Mouse (Mus musculus): ENCODE measurements around the gene Eme2. TPM values are rescaled to one million over a fixed set of nuclear protein-coding genes. Genes with fewer than 3 reads are reported as not detected.

Eme2 gene
- polyA plus RNA-seq, 1 experiment from 2014 or later = 38.4 TPM

- H3K4me1 ChIP-seq (replicated peaks) = peaks cover 46% of the 10 kb centered on the region
- peak overlapping the region; percentile 90 for H3K4me2 ChIP-seq (replicated peaks)
- no peak for ATAC-seq
- peak overlapping the region; percentile 95 for H3K9ac ChIP-seq (replicated peaks)
- WGBS = 10% methylated on average over 23 of the region's 23 CpGs
- H3K4me3 ChIP-seq (replicated peaks) = peak overlapping the region; percentile 89
- no peaks in the 10 kb centered on the region for H3K9me3 ChIP-seq
- H3K27ac ChIP-seq = peak overlapping the region; percentile 87
- no peaks in the 10 kb centered on the region for H3K27me3 ChIP-seq
- H3K36me3 ChIP-seq = peaks cover 69% of the 10 kb centered on the region
Measured at GRCm38 (mm10) chr17:24895571-24896240, 819 bp upstream of the Eme2 start.

GRCm38 (mm10) chr17:24894061-24894994 lies 559 bp downstream of the Eme2 start:
- peaks cover 46% of the 10 kb centered on the region for H3K4me1 ChIP-seq (replicated peaks)
- peak overlapping the region; percentile 95 for H3K9ac ChIP-seq (replicated peaks)
- H3K36me3 ChIP-seq = peaks cover 67% of the 10 kb centered on the region
- no peak; the same call in 1 of the 2 replicates for ATAC-seq
- H3K27ac ChIP-seq = peak overlapping the region; percentile 87
- H3K9me3 ChIP-seq = no peaks in the 10 kb centered on the region
- 10% methylated on average over 31 of the region's 31 CpGs for WGBS
- H3K27me3 ChIP-seq = no peaks in the 10 kb centered on the region
- peak overlapping the region; percentile 89 for H3K4me3 ChIP-seq (replicated peaks)
- peak overlapping the region; percentile 90 for H3K4me2 ChIP-seq (replicated peaks)

- H3K4me2 ChIP-seq (replicated peaks) = no peak overlapping the region
- ATAC-seq = no peak
- no peaks in the 10 kb centered on the region for H3K9me3 ChIP-seq
- H3K27ac ChIP-seq = no peak overlapping the region
- H3K4me3 ChIP-seq (replicated peaks) = no peak overlapping the region
- H3K27me3 ChIP-seq = no peaks in the 10 kb centered on the region
- no peak overlapping the region for H3K9ac ChIP-seq (replicated peaks)
- peaks cover 65% of the 10 kb centered on the region for H3K36me3 ChIP-seq
- WGBS = 96% methylated on average over 2 of the region's 2 CpGs
- peaks cover 51% of the 10 kb centered on the region for H3K4me1 ChIP-seq (replicated peaks)
Measured at GRCm38 (mm10) chr17:24893276-24893675, 1.6 kb downstream of the Eme2 start.

- no peak overlapping the region for H3K27ac ChIP-seq
- peaks cover 51% of the 10 kb centered on the region for H3K4me1 ChIP-seq (replicated peaks)
- H3K27me3 ChIP-seq = no peaks in the 10 kb centered on the region
- no peaks in the 10 kb centered on the region for H3K9me3 ChIP-seq
- H3K4me2 ChIP-seq (replicated peaks) = no peak overlapping the region
- no peak overlapping the region for H3K4me3 ChIP-seq (replicated peaks)
- ATAC-seq = no peak
- no peak overlapping the region for H3K9ac ChIP-seq (replicated peaks)
- peaks cover 60% of the 10 kb centered on the region for H3K36me3 ChIP-seq
- WGBS = 87% methylated on average over 12 of the region's 12 CpGs
Measured at GRCm38 (mm10) chr17:24892785-24893184, 2.1 kb downstream of the Eme2 start.

GRCm38 (mm10) chr17:24891321-24891720 lies 3.6 kb downstream of the Eme2 start:
- no peak for ATAC-seq
- no peak overlapping the region for H3K27ac ChIP-seq
- H3K4me2 ChIP-seq (replicated peaks) = no peak overlapping the region
- H3K36me3 ChIP-seq = peaks cover 52% of the 10 kb centered on the region
- no peak overlapping the region for H3K9ac ChIP-seq (replicated peaks)
- WGBS = 89% methylated on average over 13 of the region's 13 CpGs
- H3K4me3 ChIP-seq (replicated peaks) = no peak overlapping the region
- no peaks in the 10 kb centered on the region for H3K27me3 ChIP-seq
- H3K4me1 ChIP-seq (replicated peaks) = peaks cover 46% of the 10 kb centered on the region
- no peaks in the 10 kb centered on the region for H3K9me3 ChIP-seq

GRCm38 (mm10) chr17:24890151-24891092 lies 4.5 kb downstream of the Eme2 start:
- ATAC-seq = no peak
- H3K4me3 ChIP-seq (replicated peaks) = no peak overlapping the region
- H3K9me3 ChIP-seq = no peaks in the 10 kb centered on the region
- H3K9ac ChIP-seq (replicated peaks) = no peak overlapping the region
- H3K4me1 ChIP-seq (replicated peaks) = peaks cover 41% of the 10 kb centered on the region
- no peak overlapping the region for H3K27ac ChIP-seq
- H3K27me3 ChIP-seq = no peaks in the 10 kb centered on the region
- no peak overlapping the region for H3K4me2 ChIP-seq (replicated peaks)
- H3K36me3 ChIP-seq = peaks cover 52% of the 10 kb centered on the region
- WGBS = 90% methylated on average over 19 of the region's 19 CpGs

GRCm38 (mm10) chr17:24888862-24889261 lies 6.0 kb downstream of the Eme2 start:
- Histone ChIP-seq H3K36me3 (peaks cover 60% of the 10 kb centered on the region), H3K9me3 (no peaks in the 10 kb centered on the region), H3K4me1 (replicated peaks) (peaks cover 39% of the 10 kb centered on the region), H3K4me2 (replicated peaks) (no peak overlapping the region), H3K27me3 (no peaks in the 10 kb centered on the region), H3K4me3 (replicated peaks) (no peak overlapping the region), H3K9ac (replicated peaks) (no peak overlapping the region), H3K27ac (no peak overlapping the region)
- WGBS = 94% methylated on average over 3 of the region's 3 CpGs
- ATAC-seq = no peak

- Histone ChIP-seq H3K27me3 (no peaks in the 10 kb centered on the region), H3K4me1 (replicated peaks) (peaks cover 32% of the 10 kb centered on the region), H3K4me2 (replicated peaks) (peak overlapping the region; percentile 92), H3K9ac (replicated peaks) (peak overlapping the region; percentile 92), H3K9me3 (no peaks in the 10 kb centered on the region), H3K36me3 (peaks cover 60% of the 10 kb centered on the region), H3K27ac (peak overlapping the region; percentile 81; the same call in 1 of the 2 replicates), H3K4me3 (replicated peaks) (peak overlapping the region; percentile 87)
- WGBS = 70% methylated on average over 18 of the region's 18 CpGs
- no peak for ATAC-seq
Measured at GRCm38 (mm10) chr17:24887291-24888080, 7.4 kb downstream of the Eme2 start.

GRCm38 (mm10) chr17:24886932-24887271 lies 8.0 kb downstream of the Eme2 start:
- H3K36me3 ChIP-seq = peaks cover 56% of the 10 kb centered on the region
- peak; percentile 51 for ATAC-seq

GRCm38 (mm10) chr17:24886134-24886931 lies 8.6 kb downstream of the Eme2 start, which contains the start of the genes Nubp2 and Spsb3:
Gene Nubp2 (minus strand): TSS chr17:24886349.
Gene Spsb3 (plus strand): TSS chr17:24886643.
- peak; percentile 97 for ATAC-seq
- H3K36me3 ChIP-seq = peaks cover 50% of the 10 kb centered on the region
- WGBS = under 1% methylated on average over 69 of the region's 69 CpGs
- H3K9me3 ChIP-seq = no peaks in the 10 kb centered on the region
- H3K27ac ChIP-seq = peak within 1 kb of the TSS; percentile 81
- H3K27me3 ChIP-seq = no peaks in the 10 kb centered on the region
- H3K4me1 ChIP-seq (replicated peaks) = peaks cover 32% of the 10 kb centered on the region
- peak within 1 kb of the TSS; percentile 87 for H3K4me3 ChIP-seq (replicated peaks)
- peak within 1 kb of the TSS; percentile 92 for H3K9ac ChIP-seq (replicated peaks)
- H3K4me2 ChIP-seq (replicated peaks) = peak within 1 kb of the TSS; percentile 92

More at GRCm38 (mm10) chr17:24886932-24887271, 8.0 kb downstream of the Eme2 start:
- H3K4me2 ChIP-seq (replicated peaks) = peak overlapping the region; percentile 92
- H3K4me3 ChIP-seq (replicated peaks) = peak overlapping the region; percentile 87
- peak overlapping the region; percentile 92 for H3K9ac ChIP-seq (replicated peaks)
- under 1% methylated on average over 18 of the region's 18 CpGs for WGBS
- H3K4me1 ChIP-seq (replicated peaks) = peaks cover 32% of the 10 kb centered on the region
- no peaks in the 10 kb centered on the region for H3K9me3 ChIP-seq
- H3K27ac ChIP-seq = peak overlapping the region; percentile 81
- no peaks in the 10 kb centered on the region for H3K27me3 ChIP-seq

Measured in midbrain, embryonic 13.5 days (tissue).